Mouse (Mus musculus) ovary, adult 18-20 months (tissue): ENCODE measurements around the gene Deaf1.

Experiments used
- DNase-seq: peaks from one replicate; pipeline ENCODE4 v3.0.0; 2022; ENCODE audit warnings: low spot score, mixed read lengths

Deaf1 gene

DNA sequence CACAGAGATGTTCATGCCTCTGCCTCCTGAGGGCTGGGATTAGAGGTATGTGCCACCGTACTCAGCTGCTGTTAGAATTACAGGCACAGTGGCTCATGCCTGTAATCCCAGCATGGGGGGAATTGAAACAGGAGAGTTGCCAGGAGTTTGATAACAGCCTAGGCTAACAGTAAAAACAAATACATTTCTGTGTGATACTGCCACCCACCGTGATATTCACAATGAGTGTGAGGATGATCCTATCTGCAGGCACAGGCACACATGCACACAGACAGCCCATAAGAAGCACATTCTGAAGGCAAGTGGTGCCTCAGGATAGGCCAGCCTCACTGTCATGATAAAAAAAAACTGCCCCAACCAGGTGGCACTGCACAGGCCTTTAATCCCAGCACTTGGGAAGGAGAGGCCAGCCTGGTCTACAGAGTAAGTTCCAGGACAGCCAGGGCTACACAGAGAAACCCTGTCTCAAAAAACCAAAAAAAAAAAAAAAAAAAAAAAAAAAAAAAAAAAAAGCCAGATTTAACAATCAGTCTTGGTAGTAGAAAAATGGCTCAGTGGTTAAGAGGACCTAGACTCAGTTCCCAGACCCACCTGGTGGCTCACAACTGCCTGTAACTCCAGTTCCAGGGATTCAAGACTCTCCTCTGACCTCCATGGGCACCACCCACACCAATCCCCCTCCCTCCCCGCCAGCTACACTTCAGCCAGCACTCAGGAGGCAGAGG, 29.4 kb downstream of the Deaf1 start:
- no peak for DNase-seq

DNA sequence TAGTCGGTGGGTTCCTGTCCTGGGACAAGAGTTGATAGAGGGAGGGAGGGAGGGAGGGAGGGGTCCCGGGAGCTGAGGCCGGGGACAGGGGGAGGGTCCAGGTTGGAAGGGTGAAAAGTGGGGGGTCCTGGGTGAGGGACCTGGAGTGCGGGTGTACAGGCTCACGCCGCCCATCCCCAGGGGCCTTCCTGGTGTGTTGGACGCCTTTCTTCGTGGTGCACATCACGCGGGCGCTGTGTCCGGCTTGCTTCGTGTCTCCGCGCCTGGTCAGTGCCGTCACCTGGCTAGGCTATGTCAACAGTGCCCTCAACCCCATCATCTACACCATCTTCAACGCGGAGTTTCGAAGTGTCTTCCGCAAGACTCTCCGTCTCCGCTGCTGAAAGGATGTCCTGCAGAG, 33.0 kb downstream of the Deaf1 start:
- DNase-seq, result no peak

DNA sequence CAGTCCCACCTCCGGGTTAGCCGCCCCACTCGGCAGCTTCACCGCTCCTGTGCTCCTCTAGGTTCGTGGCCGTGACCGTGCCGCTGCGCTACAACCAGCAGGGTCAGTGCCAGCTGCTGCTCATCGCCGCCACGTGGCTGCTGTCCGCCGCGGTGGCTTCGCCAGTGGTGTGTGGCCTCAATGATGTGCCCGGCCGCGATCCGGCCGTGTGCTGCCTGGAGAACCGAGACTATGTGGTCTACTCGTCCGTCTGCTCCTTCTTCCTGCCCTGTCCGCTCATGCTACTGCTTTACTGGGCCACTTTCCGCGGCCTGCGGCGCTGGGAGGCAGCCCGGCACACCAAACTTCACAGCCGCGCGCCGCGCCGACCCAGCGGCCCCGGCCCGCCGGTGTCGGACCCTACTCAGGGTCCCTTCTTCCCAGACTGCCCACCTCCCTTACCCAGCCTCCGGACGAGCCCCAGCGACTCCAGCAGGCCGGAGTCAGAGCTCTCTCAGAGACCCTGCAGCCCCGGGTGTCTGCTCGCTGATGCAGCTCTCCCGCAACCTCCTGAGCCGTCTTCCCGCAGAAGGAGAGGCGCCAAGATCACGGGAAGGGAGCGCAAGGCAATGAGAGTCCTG, 33.5 kb downstream of the Deaf1 start:
- DNase-seq, result no peak

DNA sequence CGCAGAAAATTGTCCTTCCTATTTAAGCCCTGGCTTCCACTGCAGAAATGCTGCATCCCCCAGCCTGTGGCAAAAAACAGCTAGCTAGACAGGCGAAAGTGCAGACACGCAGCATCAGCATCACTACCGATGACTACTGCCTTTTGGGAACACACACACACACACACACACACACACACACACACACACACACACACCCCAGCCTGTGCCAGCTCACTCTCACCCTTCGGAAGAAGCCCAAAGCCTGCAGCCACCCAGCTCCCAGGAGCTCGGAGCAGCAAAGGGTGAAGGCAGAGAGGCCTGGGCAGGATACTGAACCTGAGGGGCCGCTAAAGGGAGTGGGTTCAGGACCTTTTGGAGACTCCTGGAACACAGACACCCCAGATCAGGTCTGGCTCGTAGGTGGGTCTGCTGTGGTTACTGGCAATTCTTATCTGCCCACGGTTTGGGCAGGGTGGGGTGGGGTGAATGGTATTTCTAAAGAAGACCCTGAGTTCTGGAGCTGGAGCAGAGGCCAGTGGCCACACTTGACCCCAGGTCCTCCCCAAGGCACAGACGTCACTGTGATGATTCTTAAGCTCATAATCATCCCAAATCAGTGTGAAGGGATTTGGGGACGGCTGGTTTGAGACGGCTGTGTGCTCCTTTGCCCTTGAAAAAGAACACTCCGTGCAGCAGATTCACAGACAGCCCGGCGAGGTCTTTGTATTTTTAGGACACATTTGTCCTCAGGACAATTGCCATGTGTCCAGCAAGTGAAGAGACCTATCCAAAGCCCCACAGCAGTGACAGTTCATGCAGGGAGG, 34.7 kb downstream of the Deaf1 start:
- no peak for DNase-seq

DNA sequence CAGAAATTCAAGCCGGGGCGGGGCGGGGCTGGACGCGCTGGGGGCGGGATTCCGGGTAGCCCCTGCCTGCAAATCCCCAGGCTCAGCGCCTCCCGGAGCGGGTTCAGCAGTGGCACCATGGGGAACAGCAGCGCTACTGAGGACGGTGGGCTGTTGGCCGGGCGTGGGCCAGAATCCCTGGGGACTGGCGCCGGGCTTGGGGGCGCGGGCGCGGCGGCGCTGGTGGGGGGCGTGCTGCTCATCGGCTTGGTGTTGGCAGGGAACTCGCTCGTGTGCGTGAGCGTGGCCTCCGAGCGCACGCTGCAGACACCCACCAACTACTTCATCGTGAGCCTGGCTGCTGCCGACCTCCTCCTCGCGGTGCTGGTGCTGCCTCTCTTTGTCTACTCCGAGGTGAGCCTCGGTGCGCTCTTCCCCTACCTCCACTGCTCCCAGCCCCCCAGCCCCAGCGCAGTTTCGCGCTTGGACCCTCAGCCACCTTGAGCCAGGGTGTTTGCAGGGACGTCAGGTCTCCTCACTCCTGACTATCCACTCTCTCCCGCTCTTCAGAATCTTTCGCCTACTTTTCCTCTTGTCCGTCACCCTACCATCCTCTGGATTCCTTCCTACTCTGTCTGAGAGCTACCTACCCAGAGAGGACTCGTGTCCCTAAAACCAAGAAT, 35.4 kb downstream of the Deaf1 start, which contains the start of gene Drd4:
Drd4 (plus strand) TSS at position 86 of the 662 bp plus-strand sequence.
- no peak for DNase-seq

DNA sequence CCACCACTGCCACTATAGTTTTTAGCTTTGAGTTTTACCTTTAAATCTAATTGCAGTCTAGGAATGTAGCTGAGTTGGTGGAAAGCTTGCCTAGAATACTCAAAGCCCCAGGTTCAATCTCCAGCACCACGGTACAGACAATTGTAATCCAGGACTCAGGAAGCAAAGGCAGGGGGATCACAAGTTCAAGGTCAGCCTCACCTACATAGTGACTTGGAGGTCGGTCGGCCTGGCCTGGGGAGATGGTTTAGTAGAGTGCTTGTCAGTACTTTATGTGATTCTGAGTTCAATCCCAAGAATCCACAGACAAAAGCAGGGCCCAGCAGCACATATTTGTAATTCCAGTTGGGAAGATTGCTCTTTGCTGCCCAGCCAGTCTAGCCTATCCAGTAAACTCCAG, 39.4 kb downstream of the Deaf1 start:
- no peak for DNase-seq

DNA sequence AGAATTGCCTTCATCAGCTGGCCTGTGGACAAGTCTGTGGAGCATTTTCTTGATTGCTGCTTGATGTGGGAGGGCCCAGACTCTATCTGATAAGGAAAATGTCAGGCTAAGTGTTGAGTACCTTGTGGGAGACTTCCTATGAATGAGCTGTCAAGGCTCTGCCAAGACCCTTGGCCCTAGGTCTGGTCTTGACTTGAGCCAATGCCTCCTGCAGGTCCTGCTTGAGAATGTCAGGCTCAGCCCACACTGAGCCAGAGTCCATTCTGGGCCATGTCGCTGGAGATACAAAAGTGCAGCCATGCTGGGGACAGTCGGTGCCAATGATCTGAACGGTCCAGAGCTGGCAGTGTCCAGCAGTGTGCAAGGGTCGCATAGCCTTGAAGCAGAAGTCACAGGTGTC, 44.7 kb downstream of the Deaf1 start:
- no peak for DNase-seq

DNA sequence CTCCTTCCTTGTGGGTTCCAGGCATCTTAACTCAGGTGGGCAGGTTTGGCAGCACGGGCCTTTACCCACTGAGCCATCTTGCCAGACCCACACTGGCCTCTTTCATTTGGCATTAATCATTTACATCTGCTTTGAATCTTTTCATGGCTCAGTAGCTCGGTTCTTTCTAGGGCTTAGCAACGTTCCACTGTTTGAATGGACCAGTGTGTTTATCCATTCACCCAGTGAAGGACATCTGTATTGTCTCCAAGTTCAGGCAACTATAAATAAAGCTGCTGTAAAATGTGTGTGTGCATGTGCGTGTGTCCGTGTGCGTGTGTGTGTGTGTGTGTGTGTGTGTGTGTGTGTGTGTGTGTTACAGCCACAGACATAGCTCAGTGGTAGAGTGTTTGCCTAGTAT, 46.0 kb downstream of the Deaf1 start:
- no peak for DNase-seq

DNA sequence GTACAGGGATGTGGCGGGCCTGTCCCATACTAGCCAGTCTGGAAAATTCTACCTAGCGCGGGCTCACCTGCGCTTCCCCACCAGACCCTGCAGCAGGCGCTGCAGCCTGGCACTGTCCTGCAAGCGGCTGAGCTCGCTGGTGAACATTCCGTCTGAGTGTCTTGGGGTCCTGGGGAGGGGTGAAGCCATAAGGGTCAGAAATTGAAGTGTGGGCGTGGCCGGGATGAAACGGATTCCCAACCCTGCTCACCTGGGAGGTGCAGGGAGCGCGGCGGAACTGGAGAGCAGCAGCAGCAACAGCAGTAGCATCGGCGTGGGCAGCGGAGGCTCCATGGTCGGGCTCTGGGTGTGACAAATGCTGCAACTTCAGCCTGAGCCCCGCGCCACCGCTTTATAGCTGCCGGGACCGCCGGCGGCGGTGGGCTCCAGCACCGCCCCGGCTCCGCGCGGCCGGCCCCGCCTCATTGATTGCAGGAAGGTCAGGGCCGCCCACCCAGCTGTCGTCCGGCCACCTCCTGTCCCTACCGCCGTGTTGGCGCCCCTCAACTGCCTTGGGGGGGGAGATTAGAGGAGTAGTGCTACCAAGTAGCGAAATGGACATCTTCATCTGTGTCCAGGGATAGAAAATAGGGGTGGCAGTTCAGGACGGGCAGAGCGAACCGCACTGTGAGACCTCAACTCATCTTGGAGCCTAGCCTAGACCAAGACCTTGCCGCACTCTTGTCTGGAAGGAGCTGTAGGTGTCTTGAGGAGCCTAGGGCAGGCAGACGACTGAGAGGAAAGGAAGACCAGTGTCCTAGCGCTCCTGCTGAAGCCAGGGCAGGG, 48.5 kb downstream of the Deaf1 start, which contains the start of gene Sct:
Sct (minus strand) TSS at position 368 of the 825 bp plus-strand sequence.
- no peak for DNase-seq

DNA sequence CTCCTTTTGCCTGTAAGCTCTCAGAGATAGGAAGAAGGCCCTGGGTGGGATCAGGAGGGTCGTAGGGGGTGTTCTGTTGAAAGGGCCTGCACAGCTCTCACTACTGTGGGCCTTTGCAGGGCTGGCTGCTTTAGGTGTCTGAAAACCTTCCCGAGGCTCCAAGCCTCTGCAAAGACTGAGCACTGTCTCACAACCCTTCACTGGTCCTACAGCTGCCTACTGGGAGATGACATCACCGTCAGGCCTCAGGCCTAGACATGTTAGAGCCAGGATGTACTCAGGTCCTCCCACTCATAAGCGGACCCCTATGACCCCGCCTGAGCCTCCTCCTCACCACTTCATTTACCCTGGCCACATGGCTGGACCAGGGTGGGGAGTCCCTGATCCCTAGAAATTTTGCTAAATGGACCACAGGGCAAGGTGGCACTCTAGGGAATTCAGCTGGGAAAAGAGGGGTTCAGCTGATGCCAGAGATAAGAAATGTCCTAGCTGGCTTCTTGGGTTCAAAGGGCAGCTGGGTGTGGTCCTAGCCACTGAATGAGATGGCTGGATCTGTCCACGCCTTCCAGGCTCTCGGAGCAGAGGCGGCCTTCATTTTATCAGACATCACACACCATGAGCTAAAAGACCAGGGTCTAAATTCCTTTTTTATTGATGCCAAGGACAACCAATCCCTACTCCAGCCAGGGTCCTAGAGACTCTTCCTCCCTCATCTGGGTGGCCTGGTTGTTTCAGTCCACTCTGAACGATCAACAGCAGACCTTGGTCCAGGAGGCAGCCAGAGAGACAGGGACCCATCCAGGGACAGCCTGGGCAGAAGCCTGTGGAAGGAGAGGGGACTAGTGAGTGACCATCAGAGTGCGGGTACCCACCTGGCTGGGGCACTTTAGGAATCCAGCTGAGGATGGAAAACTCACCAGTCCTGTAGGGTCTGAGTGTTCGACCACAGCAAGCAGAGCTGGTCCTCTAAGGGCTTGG, 49.5 kb downstream of the Deaf1 start:
- DNase-seq, result no peak

DNA sequence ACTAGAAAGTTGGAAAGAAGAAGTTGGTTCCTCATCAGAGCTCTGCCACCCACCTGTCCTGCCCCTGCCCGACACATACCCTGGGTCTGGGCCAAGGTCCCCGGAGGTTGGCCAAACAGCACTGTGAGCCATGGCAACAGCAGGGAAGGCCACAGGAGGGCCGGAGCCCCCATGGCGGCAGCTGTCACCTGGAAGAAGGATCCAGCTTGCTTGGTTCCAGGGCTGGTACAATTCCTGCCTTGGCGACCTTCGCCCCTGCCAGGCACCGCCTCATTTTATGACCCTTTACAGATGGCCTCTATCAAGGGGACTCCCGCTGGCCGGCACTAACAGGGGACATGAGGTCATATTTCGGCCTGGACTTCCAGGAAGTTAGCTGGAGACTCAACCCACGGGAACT, 50.9 kb downstream of the Deaf1 start, which contains the start of gene Cdhr5:
Cdhr5 (minus strand) TSS at position 241 of the 400 bp plus-strand sequence.
- no peak for DNase-seq

DNA sequence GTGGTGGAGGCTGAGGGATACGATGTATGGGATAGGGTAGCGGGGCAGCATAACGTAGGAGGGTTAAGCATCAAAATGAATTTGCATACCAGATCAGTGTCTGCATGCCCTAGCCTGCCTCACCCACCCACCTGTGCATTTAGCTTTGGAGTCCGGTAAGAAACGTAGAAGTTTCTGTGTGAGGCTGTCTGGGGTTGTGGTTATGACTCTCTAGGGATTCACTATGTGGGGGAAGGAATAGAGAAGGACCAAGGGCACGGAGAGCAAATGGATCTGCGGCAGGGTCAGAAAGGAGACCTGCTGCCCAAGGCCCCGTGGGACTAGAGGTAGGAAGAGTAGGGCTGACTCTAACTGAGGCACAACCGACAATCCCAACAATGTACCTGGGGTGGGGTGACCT, 52.1 kb downstream of the Deaf1 start:
- DNase-seq, result no peak

DNA sequence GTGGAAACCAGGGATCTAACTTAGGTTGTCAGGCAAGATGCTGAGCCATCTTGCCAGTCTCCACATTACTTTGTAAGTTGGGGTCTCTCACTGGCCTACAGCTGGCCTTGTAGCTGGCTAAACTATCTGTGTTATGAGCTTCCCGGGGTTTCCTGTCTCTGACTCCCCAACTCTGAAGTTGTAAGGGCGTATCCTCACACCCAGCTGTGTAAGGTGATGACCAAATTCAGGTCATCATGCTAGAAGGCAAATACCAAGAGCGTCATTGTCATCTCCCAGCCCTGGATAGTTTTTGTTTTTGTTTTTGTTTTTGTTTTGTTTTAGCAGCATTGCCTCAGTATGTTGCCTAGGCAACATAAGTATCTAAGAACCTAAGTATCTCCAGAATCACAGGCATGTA, 56.9 kb downstream of the Deaf1 start:
- no peak for DNase-seq

DNA sequence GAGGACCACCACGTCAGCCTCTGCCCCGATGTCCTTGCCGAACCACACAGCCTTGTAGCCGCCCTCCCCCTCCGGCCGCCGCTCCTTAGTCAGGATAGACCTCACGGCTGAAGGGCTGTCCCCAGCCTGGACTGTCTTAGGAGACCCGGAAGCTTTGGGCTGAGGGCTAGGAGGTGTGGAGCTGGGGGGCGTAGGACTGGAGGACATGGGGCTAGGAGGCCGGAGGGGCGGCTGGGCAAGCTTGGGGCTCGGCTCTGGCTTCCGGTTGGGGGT, 58.3 kb downstream of the Deaf1 start:
- DNase-seq, result no peak

DNA sequence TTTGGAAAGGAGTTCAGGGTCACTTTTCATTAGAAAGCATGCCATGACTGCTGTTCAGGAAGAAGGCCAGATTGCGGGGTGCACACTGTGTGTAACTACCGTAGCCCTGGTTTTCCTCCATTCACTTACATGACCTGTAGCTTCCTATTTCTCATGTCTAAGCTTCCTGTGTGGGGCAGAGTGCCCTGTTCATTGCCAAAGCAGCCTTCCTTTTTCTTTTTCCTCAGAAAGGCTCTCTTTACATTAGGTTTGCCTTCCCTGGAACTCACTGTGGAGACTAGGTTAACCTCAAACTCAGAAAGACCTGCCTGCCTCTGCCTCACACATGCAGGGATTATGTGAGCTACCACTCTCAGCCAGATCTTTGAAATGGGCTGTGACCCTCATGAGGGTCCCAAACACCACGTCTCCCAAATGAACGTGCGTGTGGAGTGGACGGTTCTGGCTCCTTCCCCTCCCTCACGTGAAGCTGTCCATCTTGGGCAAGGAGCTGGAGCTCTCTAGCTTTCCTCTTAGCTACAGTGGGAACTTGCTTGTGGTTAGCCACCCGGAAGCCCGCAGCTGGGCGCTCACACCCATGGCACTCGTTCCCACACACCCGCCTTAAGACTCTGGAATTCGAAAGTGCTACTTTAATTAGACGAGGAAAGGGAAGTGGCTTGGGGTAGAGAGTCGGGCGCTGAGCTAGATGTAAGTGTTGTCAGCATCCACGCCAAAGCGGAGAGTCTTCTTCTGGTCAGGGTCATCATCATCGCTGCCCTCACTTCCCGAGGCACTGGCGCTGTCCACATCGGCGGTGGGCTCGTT, 58.8 kb downstream of the Deaf1 start:
- no peak for DNase-seq

DNA sequence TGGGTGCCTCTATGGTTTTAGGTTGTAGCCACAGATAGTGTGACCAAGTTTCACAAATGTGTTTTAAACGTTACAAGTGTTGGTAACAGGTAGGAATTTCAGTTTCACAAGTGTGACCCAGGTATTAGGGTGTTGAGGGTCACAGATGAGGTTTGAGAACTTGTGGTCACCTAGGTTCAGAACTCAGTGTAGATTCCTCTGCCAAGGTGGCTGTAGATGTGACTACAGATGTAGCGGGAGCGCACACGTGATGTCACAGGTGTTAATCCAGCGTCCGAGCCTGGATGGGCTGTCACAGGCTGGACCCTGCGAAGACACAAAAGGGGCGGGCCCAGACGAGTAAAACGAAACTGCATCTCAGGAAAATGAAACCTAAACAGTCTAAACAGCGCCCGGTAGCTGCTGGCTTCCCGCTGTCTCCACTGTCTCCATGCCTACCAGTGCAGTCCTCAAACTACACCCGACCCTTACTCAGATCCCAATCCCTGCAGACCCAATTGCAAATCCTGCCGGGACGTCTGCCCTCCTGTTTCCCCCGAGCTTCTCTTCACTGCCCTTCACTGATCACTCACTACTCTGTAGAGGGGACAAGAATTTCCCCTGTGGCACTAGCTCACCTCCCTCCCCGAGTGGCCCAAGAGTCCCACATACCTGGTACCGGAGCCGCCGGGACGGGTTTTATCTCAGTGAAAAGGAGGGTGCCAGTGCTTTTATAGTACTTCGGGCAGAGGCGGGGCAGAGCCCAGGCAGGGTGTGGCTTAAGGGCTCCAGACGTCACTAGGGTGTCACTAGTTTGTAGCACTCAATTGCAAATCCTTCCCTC, 61.5 kb downstream of the Deaf1 start, which contains the start of gene Irf7:
Irf7 (minus strand) TSS at position 743 of the 823 bp plus-strand sequence.
- DNase-seq, result peak; percentile 31

DNA sequence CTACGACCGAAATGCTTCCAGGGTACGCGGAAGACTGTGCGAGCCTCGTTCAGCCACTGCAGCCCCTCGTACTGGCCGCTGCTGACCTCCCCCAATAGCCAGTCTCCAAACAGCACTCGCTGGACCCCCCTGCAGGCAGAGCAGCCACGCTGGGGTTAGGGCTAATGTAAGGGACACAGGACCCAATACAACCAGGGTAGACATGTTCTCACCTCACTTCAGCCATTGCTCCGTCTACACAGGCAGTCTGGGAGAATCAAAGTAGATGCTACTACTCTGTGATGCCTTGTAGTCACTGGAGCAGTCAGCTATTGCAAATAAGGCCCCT, 62.1 kb downstream of the Deaf1 start:
- DNase-seq, result no peak

DNA sequence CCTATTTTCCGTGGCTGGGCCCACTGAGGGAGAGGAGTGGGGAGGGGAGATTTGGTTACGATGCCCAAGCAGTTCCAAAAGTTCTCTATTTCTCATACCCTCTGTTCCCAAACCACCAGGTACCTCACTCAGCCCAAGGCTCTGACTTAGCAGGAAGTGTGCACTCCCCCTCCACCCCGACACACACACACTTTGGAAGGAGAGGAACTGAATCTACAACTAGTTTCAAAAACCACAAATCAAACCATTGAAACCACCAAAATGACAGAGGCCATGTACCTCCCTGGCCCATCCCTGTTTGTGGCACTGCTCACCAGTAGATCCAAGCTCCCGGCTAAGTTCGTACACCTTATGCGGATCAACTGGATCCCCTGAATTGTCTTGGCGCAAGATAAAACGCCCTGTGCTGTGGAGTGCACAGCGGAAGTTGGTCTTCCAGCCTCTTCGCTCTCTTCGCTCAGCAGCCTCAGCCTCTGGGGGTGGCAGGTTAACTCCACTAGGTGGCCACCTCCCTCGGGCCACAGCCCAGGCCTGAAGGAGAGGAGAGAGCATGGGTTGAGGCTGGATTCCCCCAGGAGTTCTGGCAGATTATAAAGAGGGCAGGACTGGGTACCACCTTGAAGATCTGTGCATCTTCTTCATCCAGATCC, 62.6 kb downstream of the Deaf1 start:
- no peak for DNase-seq
